9 mouse cellular contexts compared by ENCODE assay signal in the genomic region with DNA sequence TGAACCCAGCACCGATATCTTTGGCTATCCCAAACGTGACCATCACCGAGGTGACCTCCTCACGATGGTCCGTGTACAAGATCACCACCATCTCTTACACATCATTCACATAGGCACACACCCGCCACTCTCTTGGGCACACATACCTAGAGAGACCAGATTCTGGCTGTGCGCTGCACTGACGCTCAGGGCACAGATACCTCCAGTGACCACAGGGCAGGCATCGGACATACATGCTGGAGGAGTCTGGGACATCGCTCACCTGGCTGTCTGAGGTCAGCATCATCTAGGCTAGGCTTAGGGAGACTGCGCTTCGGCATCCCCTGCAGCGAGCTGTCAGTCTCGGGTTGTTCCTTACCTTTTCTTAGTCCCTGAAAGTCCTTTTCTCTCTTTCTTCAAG. TPM values are rescaled to one million over a fixed set of nuclear protein-coding genes. Genes with fewer than 3 reads are reported as not detected.
A peak's percentile ranks its signal among the peaks of the same experiment; 100 is the strongest.
DNase-seq lines count a peak whose midpoint lies in the region; ATAC-seq and TF ChIP-seq lines count a peak whose summit lies in the region.
"Had no signal": no experiment of that assay in that cellular context is flagged by ENCODE, and none has a peak within 500 bp of the region (broad histone marks: within the 10 kb centered on the region; RNA-seq: fewer than 3 reads in every experiment).

No protein-coding gene starts in this region.

- 7% methylated on average over 14 of the region's 14 CpGs for WGBS in forebrain, embryonic 10.5 days
- WGBS in liver, embryonic 14.5 days (ENCODE audit: insufficient replicate concordance) = 13% methylated on average over 14 of the region's 14 CpGs

- no peak for DNase-seq in frontal cortex, adult 2 months (ENCODE audit: extremely low spot score in 1 of 2, low spot score in 1 of 2)
- DNase-seq in forebrain, embryonic 10.5 days (ENCODE audit: extremely low spot score, low spot score) = no peak
- no peak for DNase-seq in liver, embryonic 14.5 days (ENCODE audit: low read depth in 3 of 3, low spot score in 3 of 3)
- no peak for DNase-seq in urinary bladder, adult 2 months (ENCODE audit: low spot score)
- no peak for DNase-seq in thymus, postnatal 0 days (ENCODE audit: low spot score)

- H3K36me3 ChIP-seq in C2C12 (ENCODE audit: control insufficient read depth, insufficient read depth) = no peaks in the 10 kb centered on the region
- H3K36me3 ChIP-seq in forebrain, embryonic 10.5 days (replicated peaks) = no peaks in the 10 kb centered on the region
- H3K36me3 ChIP-seq in liver, embryonic 14.5 days (replicated peaks; ENCODE audit: control insufficient read depth, insufficient read depth, low read depth) = no peaks in the 10 kb centered on the region
- H3K36me3 ChIP-seq: G1E had no signal

- peaks cover under 1% of the 10 kb centered on the region for H3K27me3 ChIP-seq in C2C12 (ENCODE audit: control insufficient read depth, insufficient read depth, insufficient read length)
- peaks cover 24% of the 10 kb centered on the region for H3K27me3 ChIP-seq in forebrain, embryonic 10.5 days (ENCODE audit: poor library complexity, severe bottlenecking)
- H3K27me3 ChIP-seq in liver, embryonic 14.5 days (ENCODE audit: control insufficient read depth, insufficient read depth, low read length) = peaks cover 29% of the 10 kb centered on the region

- ATAC-seq in frontal cortex, adult (ENCODE audit: low TSS enrichment) = 0 out of 2 replicates have a peak, but pooled peaks have one; percentile 2
- ATAC-seq in liver, embryonic 14.5 days (ENCODE audit: insufficient read depth) = no peak
- no peak for ATAC-seq in monocyte, adult 5-6 weeks (replicated peaks; ENCODE audit: insufficient number of reproducible peaks, low FRiP score, low TSS enrichment, poor library complexity, severe bottlenecking)

- H3K9me3 ChIP-seq in forebrain, embryonic 10.5 days = no peaks in the 10 kb centered on the region
- H3K9me3 ChIP-seq in liver, embryonic 14.5 days (ENCODE audit: control insufficient read depth, low read length) = no peaks in the 10 kb centered on the region

- H3K9ac ChIP-seq in liver, embryonic 14.5 days (replicated peaks) = no peak overlapping the region

- peak overlapping the region; percentile 60 for H3K4me2 ChIP-seq in liver, embryonic 14.5 days (ENCODE audit: low read depth)

- H3K4me3 ChIP-seq in C2C12 (ENCODE audit: insufficient read depth, poor library complexity, severe bottlenecking) = no peak overlapping the region
- H3K4me3 ChIP-seq in forebrain, embryonic 10.5 days = peak overlapping the region; percentile 80
- H3K4me3 ChIP-seq in liver, embryonic 14.5 days (ENCODE audit: insufficient read depth in 1 of 2, low read depth in 2 of 2, low read length in 2 of 2) = no peak overlapping the region

- H3ac ChIP-seq in C2C12 (ENCODE audit: control insufficient read depth, insufficient read length, low read depth) = peak overlapping the region; percentile 16

- H3K79me2 ChIP-seq in C2C12 (ENCODE audit: control insufficient read depth, insufficient read depth) = peaks cover 39% of the 10 kb centered on the region

- TF ChIP-seq EP300 in liver, embryonic 14.5 days (IDR thresholded peaks at IDR 0.05; ENCODE audit: low read depth) = no peak

- no peak for TF ChIP-seq CTCF in C2C12 (IDR thresholded peaks at IDR 0.05; ENCODE audit: control insufficient read depth, insufficient read depth, insufficient read length)
- no peak for TF ChIP-seq CTCF in liver, embryonic 14.5 days (IDR thresholded peaks at IDR 0.05; ENCODE audit: low read depth)

- H3K79me3 ChIP-seq in C2C12 (ENCODE audit: low read depth) = peaks cover 16% of the 10 kb centered on the region

- H3K4me1 ChIP-seq in forebrain, embryonic 10.5 days = peaks cover 50% of the 10 kb centered on the region
- H3K4me1 ChIP-seq in liver, embryonic 14.5 days (replicated peaks; ENCODE audit: control insufficient read depth in 2 of 2, insufficient read depth in 2 of 2, low read length in 1 of 2) = peaks cover 0 to 6% of the 10 kb centered on the region in 2 experiments; a peak in 2 of 4 replicates

- H3K27ac ChIP-seq in forebrain, embryonic 10.5 days = no peak overlapping the region
- H3K27ac ChIP-seq in liver, embryonic 14.5 days = no peak overlapping the region

TF ChIP-seq in C2C12, 6 proteins besides CTCF, POLR2A, EP300 and RAD21:
- TF ChIP-seq MYOD1 (IDR thresholded peaks at IDR 0.05; ENCODE audit: control insufficient read depth, insufficient read length, low read depth) (no peak), FOSL1 (IDR thresholded peaks at IDR 0.05; ENCODE audit: insufficient read depth, low read length, poor library complexity, severe bottlenecking) (no peak), MYOG (IDR thresholded peaks at IDR 0.05; ENCODE audit: control insufficient read depth, extremely low read depth, insufficient read length) (no peak), MAX (IDR thresholded peaks at IDR 0.05) (no peak), CEBPB (IDR thresholded peaks at IDR 0.05; ENCODE audit: low read depth) (no peak), USF1 (IDR thresholded peaks at IDR 0.05; ENCODE audit: low read depth) (no peak)

RNA-seq across cellular contexts. Expression of a gene that starts 0.7 kb away (rescaled TPM):
- 194 and 204 TPM in 2 replicates for polyA plus RNA-seq in frontal cortex, adult 2 months (2012; rRNA removed)
- 31.3 TPM for polyA plus RNA-seq in C2C12 (2012; fragmentation: generic; extraction: Trizol)
- 9.0 and 12.2 TPM in 2 replicates for polyA plus RNA-seq in forebrain, embryonic 10.5 days (2016; fragmentation: Nextera tagmentation; extraction: Ambion mirVana)
- 0.47 and 0.76 TPM in 2 replicates for polyA plus RNA-seq in liver, embryonic 14.5 days (2012; rRNA removed)
- 0.30 and 0.58 TPM in 2 replicates for polyA plus RNA-seq in liver, embryonic 14.5 days (2014; fragmentation: Nextera tagmentation; extraction: Ambion mirVana)
- total RNA-seq in monocyte, adult 5-6 weeks (2017) = 0.97 TPM in 1 of 3 replicates, not detected in the others
- polyA plus RNA-seq in urinary bladder, adult 2 months (2012; rRNA removed) = 20.9 and 23.1 TPM in 2 replicates
- 0.55 and 0.57 TPM in 2 replicates for polyA plus RNA-seq in thymus, postnatal 0 days (2015; fragmentation: Nextera tagmentation; extraction: Ambion mirVana)
- polyA plus RNA-seq: G1E had no signal
